Mouse (Mus musculus): ENCODE measurements around the gene Coro2b.

- TF ChIP-seq FLI1 (IDR thresholded peaks at IDR 0.05; ENCODE audit: low read length), result no peak
- TF ChIP-seq GATA1 (IDR thresholded peaks at IDR 0.05; ENCODE audit: borderline replicate concordance, low read length), result no peak
Observed at GRCm38 (mm10) chr9:62382519-62383084, 154.2 kb downstream of the Coro2b start.

Measured in megakaryocyte, embryonic 14.5 days (primary cell).